Mouse (Mus musculus): Measurements from ENCODE around the gene Gm10722. TPM values are rescaled to one million over a fixed set of nuclear protein-coding genes. Genes with fewer than 3 reads are reported as not detected.
A peak's percentile ranks its signal among the peaks of the same experiment; 100 is the strongest.
"Not testable (repeated sequence)": the region's sequence is repeated elsewhere in the genome, so short reads cannot be mapped to it uniquely, and the experiment has no call there.

The Gm10722 gene
- total RNA-seq, 1 experiment from 2014 or later: not detected

DNA sequence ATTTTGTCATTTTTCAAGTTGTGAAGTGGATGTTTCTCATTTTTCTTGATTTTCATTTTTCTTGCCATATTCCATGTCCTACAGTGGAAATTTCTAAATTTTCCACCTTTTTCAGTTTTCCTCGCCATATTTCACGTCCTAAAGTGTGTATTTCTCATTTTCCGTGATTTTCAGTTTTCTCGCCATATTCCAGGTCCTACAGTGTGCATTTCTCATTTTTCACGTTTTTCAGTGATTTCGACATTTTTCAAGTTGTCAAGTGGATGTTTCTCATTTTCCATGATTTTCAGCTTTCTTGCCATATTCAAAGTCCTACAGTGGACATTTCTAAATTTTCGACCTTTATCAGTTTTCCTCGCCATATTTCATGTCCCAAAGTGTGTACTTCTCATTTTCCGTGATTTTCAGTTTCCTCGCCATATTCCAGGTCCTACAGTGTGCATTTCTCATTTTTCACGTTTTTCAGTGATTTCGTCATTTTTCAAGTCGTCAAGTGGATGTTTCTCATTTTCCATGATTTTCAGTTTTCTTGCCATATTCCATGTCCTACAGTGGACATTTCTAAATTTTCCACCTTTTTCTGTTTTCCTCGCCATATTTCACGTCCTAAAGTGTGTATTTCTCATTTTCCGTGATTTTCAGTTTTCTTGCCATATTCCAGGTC, 23.4 kb downstream of the Gm10722 start:
- not testable (repeated sequence) for ATAC-seq (replicated peaks; ENCODE audit: insufficient number of reproducible peaks, low FRiP score, low TSS enrichment, poor library complexity, severe bottlenecking)

DNA sequence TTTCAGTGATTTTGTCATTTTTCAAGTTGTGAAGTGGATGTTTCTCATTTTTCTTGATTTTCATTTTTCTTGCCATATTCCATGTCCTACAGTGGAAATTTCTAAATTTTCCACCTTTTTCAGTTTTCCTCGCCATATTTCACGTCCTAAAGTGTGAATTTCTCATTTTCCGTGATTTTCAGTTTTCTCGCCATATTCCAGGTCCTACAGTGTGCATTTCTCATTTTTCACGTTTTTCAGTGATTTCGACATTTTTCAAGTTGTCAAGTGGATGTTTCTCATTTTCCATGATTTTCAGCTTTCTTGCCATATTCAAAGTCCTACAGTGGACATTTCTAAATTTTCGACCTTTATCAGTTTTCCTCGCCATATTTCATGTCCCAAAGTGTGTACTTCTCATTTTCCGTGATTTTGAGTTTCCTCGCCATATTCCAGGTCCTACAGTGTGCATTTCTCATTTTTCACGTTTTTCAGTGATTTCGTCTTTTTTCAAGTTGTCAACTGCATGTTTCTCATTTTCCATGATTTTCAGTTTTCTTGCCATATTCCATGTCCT, 24.3 kb downstream of the Gm10722 start, which contains the start of gene Gm10717:
Gm10717 (plus strand) TSS at position 506 of the 556 bp plus-strand sequence.
- ATAC-seq (replicated peaks; ENCODE audit: insufficient number of reproducible peaks, low FRiP score, low TSS enrichment, poor library complexity, severe bottlenecking): not testable (repeated sequence)

DNA sequence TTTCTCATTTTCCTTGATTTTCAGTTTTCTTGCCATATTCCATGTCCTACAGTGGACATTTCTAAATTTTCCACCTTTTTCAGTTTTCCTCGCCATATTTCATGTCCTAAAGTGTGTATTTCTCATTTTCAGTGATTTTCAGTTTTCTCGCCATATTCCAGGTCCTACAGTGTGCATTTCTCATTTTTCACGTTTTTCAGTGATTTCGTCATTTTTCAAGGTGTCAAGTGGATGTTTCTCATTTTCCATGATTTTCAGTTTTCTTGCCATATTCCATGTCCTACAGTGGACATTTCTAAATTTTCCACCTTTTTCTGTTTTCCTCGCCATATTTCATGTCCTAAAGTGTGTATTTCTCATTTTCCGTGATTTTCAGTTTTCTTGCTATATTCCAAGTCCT, 24.9 kb downstream of the Gm10722 start:
- ATAC-seq (replicated peaks; ENCODE audit: insufficient number of reproducible peaks, low FRiP score, low TSS enrichment, poor library complexity, severe bottlenecking): not testable (repeated sequence)

DNA sequence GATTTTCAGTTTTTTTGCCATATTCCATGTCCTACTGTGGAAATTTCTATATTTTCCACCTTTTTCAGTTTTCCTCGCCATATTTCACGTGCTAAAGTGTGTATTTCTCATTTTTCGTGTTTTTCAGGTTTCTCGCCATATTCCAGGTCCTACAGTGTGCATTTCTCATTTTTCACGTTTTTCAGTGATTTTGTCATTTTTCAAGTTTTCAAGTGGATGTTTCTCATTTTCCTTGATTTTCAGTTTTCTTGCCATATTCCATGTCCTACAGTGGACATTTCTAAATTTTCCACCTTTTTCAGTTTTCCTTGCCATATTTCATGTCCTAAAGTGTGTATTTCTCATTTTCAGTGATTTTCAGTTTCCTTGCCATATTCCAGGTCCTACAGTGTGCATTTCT, 25.4 kb downstream of the Gm10722 start:
- ATAC-seq (replicated peaks; ENCODE audit: insufficient number of reproducible peaks, low FRiP score, low TSS enrichment, poor library complexity, severe bottlenecking): not testable (repeated sequence)

DNA sequence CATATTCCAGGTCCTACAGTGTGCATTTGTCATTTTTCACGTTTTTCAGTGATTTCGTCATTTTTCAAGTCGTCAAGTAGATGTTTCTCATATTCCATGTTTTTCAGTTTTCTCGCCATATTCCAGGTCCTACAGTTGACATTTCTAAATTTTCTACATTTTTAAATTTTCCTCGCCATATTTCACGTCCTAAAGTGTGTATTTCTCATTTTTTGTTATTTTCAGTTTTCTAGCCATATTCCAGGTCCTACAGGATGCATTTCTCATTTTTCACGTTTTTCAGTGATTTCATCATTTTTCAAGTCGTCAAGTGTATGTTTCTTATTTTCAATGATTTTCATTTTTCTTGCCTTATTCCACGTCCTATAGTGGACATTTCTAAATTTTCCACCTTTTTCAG, 26.0 kb downstream of the Gm10722 start:
- not testable (repeated sequence) for ATAC-seq (replicated peaks; ENCODE audit: insufficient number of reproducible peaks, low FRiP score, low TSS enrichment, poor library complexity, severe bottlenecking)

DNA sequence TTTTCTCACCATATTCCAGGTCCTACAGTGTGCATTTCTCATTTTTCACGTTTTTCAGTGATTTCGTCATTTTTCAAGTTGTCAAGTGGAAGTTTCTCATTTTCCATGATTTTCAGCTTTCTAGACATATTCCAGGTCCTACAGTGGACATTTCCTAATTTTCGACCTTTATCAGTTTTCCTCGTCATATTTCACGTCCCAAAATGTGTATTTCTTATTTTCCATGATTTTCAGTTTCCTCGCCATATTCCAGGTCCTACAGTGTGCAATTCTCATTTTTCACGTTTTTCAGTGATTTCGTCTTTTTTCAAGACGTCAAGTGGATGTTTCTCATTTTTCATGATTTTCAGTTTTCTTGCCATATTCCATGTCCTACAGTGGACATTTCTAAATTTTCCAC, 26.5 kb downstream of the Gm10722 start:
- 0 out of 2 replicates have a peak, but pooled peaks have one; percentile 11 for ATAC-seq (replicated peaks; ENCODE audit: insufficient number of reproducible peaks, low FRiP score, low TSS enrichment, poor library complexity, severe bottlenecking)

DNA sequence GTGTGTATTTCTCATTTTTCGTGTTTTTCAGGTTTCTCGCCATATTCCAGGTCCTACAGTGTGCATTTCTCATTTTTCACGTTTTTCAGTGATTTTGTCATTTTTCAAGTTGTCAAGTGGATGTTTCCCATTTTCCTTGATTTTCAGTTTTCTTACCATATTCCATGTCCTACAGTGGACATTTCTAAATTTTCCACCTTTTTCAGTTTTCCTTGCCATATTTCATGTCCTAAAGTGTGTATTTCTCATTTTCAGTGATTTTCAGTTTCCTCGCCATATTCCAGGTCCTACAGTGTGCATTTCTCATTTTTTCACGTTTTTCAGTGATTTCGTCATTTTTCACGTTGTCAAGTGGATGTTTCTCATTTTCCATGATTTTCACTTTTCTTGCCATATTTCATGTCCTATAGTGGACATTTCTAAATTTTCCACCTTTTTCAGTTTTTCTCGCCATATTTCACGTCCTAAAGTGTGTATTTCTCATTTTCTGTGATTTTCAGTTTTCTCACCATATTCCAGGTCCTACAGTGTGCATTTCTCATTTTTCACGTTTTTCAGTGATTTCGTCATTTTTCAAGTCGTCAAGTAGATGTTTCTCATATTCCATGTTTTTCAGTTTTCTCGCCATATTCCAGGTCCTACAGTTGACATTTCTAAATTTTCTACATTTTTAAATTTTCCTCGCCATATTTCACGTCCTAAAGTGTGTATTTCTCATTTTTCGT, 28.7 kb downstream of the Gm10722 start:
- not testable (repeated sequence) for ATAC-seq (replicated peaks; ENCODE audit: insufficient number of reproducible peaks, low FRiP score, low TSS enrichment, poor library complexity, severe bottlenecking)

DNA sequence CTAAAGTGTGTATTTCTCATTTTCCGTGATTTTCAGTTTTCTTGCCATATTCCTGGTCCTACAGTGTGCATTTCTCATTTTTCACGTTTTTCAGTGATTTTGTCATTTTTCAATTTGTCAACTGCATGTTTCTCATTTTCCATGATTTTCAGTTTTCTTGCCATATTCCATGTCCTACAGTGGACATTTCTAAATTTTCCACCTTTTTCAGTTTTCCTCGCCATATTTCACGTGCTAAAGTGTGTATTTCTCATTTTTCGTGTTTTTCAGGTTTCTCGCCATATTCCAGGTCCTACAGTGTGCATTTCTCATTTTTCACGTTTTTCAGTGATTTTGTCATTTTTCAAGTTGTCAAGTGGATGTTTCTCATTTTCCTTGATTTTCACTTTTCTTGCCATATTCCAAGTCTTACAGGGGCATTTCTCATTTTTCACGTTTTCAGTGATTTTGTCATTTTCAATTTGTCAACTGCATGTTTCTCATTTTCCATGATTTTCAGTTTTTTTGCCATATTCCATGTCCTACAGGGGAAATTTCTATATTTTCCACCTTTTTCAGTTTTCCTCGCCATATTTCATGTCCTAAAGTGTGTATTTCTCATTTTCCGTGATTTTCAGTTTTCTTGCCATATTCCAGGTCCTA, 30.1 kb downstream of the Gm10722 start:
- not testable (repeated sequence) for ATAC-seq (replicated peaks; ENCODE audit: insufficient number of reproducible peaks, low FRiP score, low TSS enrichment, poor library complexity, severe bottlenecking)

DNA sequence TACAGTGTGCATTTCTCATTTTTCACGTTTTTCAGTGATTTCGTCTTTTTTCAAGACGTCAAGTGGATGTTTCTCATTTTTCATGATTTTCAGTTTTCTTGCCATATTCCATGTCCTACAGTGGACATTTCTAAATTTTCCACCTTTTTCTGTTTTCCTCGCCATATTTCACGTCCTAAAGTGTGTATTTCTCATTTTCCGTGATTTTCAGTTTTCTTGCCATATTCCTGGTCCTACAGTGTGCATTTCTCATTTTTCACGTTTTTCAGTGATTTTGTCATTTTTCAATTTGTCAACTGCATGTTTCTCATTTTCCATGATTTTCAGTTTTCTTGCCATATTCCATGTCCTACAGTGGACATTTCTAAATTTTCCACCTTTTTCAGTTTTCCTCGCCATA, 33.6 kb downstream of the Gm10722 start, which contains the start of gene Gm17535:
Gm17535 (plus strand) TSS at position 301 of the 400 bp plus-strand sequence.
- not testable (repeated sequence) for ATAC-seq (replicated peaks; ENCODE audit: insufficient number of reproducible peaks, low FRiP score, low TSS enrichment, poor library complexity, severe bottlenecking)

DNA sequence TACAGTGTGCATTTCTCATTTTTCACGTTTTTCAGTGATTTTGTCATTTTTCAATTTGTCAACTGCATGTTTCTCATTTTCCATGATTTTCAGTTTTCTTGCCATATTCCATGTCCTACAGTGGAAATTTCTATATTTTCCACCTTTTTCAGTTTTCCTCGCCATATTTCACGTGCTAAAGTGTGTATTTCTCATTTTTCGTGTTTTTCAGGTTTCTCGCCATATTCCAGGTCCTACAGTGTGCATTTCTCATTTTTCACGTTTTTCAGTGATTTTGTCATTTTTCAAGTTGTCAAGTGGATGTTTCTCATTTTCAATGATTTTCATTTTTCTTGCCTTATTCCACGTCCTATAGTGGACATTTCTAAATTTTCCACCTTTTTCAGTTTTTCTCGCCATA, 35.9 kb downstream of the Gm10722 start, which contains the start of gene Gm10715:
Gm10715 (plus strand) TSS at position 301 of the 400 bp plus-strand sequence.
- ATAC-seq (replicated peaks; ENCODE audit: insufficient number of reproducible peaks, low FRiP score, low TSS enrichment, poor library complexity, severe bottlenecking): not testable (repeated sequence)

DNA sequence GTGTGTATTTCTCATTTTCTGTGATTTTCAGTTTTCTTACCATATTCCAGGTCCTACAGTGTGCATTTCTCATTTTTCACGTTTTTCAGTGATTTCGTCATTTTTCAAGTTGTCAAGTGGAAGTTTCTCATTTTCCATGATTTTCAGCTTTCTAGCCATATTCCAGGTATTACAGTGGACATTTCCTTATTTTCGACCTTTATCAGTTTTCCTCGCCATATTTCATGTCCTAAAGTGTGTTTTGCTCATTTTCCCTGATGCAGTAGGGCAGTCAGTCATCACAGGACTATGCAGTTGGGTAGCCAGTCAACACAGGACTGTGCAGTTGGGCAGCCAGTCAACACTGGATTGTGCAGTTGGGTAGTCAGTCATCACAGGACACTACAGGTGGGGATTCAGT, 37.4 kb downstream of the Gm10722 start:
- not testable (repeated sequence) for ATAC-seq (replicated peaks; ENCODE audit: insufficient number of reproducible peaks, low FRiP score, low TSS enrichment, poor library complexity, severe bottlenecking)

Other genes with a start within 250 kb of the Gm10722 start
- 3.6 to 13.9 TPM (median 4.9 TPM) in 3 replicates for gene Gm11168, start 2.4 kb downstream of the Gm10722 start, total RNA-seq (2017)
- 2.2 to 13.2 TPM (median 2.9 TPM) in 3 replicates for gene Gm10721, start 12.2 kb downstream of the Gm10722 start, total RNA-seq (2017)
- 8.3 to 8.9 TPM in 2 of 3 replicates, not detected in the other for gene Gm10720, start 14.7 kb downstream of the Gm10722 start, total RNA-seq (2017)
- gene Gm10719, start 16.5 kb downstream of the Gm10722 start, total RNA-seq (2017): 12.8 to 35.6 TPM (median 16.9 TPM) in 3 replicates
- gene Gm10718, start 22.6 kb downstream of the Gm10722 start, total RNA-seq (2017): 6.9 to 18.1 TPM (median 11.9 TPM) in 3 replicates
- 14.4 to 29.9 TPM (median 21.2 TPM) in 3 replicates for gene Gm10717, start 24.5 kb downstream of the Gm10722 start, total RNA-seq (2017)
- 1.5 to 5.7 TPM in 2 of 3 replicates, not detected in the other for gene Gm17535, start 33.7 kb downstream of the Gm10722 start, total RNA-seq (2017)
- gene Gm10715, start 36.0 kb downstream of the Gm10722 start, total RNA-seq (2017): 0.76 to 5.5 TPM (median 1.6 TPM) in 3 replicates

All from monocyte, adult 5-6 weeks (primary cell).